Mouse (Mus musculus): Measurements from ENCODE around the gene Vmn1r48.
"Not testable (repeated sequence)": the region's sequence is repeated elsewhere in the genome, so short reads cannot be mapped to it uniquely, and the experiment has no call there.

The Vmn1r48 gene

DNA sequence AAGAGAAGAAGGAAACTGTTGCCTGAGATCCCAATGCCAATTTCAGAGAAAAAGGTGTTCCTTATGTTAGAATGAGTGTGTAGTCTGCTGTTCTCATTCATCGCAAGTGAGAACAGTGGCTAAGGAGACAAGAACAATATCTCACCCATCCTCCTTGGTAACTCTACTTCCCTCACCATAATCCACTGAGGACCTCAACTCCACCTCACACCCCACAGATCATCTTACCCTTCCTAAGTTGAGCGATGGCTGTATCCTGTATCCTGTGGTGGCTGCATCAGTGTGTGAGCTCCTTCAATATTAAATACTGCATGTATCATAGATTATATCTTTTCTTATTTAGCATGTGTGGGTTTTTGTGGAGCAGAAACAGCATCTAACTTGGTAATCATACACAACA is at the start of gene Vmn1r48:
Vmn1r48 (minus strand) TSS at position 101 of the 400 bp plus-strand sequence.
- CTCF ChIA-PET, result not testable (repeated sequence)

DNA sequence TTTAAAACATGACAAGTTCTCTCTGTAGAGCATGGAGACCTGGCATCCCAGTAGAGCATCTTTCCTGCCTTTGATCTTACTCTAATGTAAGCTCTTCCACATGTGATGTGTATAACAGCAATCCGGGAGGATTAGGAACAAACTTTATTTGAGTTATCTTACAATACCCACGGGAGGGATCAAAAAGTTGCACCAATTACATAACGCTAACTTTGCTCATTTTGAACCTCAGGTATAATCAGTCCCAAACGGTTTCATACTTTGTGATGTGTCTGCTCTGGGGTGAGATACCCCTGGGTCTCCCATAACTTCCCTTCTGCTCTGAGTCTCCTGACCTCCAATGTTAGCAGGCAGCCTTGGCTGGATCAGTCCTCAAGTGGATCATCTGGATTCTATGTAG is 41.8 kb upstream of the Vmn1r48 start, which contains the start of gene Vmn1r49:
Vmn1r49 (minus strand) TSS at position 101 of the 400 bp plus-strand sequence.
- CTCF ChIA-PET, result no interaction called here

DNA sequence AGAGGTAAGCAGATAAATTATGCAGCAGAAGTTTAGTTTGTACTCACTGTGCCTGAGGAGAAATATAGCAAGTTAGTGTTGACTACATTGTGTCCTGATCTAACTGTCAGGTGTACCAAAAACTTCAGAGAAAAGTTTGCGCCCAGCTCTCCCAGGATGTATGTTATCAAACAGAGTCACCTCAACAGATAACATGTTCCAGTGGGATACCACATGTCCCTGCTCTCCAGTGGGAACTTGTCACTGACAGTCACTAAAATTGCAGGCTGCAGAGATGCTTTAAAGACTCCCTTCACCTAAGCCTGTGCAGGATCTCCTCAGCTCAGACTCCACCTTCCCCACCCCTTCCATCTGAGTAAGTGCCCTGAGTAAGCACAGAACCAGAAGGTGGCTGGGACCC is 20.8 kb downstream of the Vmn1r48 start, which contains the start of gene Vmn1r47:
Vmn1r47 (plus strand) TSS at position 301 of the 400 bp plus-strand sequence.
- CTCF ChIA-PET, result not testable (repeated sequence)

DNA sequence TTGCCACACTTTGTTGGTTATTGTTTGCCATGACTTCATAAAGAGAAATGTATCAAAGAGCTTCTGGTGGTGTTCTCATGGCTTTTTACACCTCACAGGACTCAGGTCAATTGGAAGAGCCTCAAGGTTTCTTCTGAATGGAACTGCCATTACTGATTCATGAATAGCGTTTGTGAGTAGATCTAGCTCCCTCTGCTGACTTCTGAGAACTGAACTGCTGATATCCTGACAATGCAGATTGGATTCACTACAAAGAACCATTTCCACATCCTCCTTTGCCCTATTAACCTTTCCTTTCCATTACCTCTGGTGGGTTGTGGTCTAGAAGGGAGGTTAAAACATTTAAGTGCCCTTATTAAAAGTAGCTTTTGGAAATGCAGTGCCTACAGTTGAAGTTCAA is 50.7 kb downstream of the Vmn1r48 start:
- CTCF ChIA-PET, result no interaction called here

All from spleen, embryonic (tissue).